Mouse (Mus musculus) thymus, postnatal 4 days (tissue): ENCODE measurements at regions not wholly inside any gene's neighbourhood (a gene's known extent, or its start where the extent isn't known, plus 50 kb on each side); places are given as distances from the start of the nearest gene placed in this dataset.

Experiments
- DNase-seq: peaks from one replicate; pipeline ENCODE4 v3.0.0; 2021

GRCm38 (mm10) chr14:73978694-73979093, 317.7 kb downstream of the Gm21750 start:
- no peak for DNase-seq

- DNase-seq: no peak
Observed at GRCm38 (mm10) chr14:73996229-73996628, 335.2 kb downstream of the Gm21750 start.

- no peak for DNase-seq
Observed at GRCm38 (mm10) chr14:73997796-73998195, 336.8 kb downstream of the Gm21750 start.

- DNase-seq: no peak
Observed at GRCm38 (mm10) chr14:73999409-73999909, 338.4 kb downstream of the Gm21750 start.

GRCm38 (mm10) chr14:74006911-74007310, 345.9 kb downstream of the Gm21750 start:
- no peak for DNase-seq

- DNase-seq: no peak
Observed at GRCm38 (mm10) chr14:74011555-74011954, 350.5 kb downstream of the Gm21750 start.

GRCm38 (mm10) chr14:74019421-74019820, 358.4 kb downstream of the Gm21750 start:
- DNase-seq: no peak

- no peak for DNase-seq
Observed at GRCm38 (mm10) chr14:74047009-74047694, 386.1 kb downstream of the Gm21750 start.

GRCm38 (mm10) chr14:74047695-74048280, 386.8 kb downstream of the Gm21750 start:
- no peak for DNase-seq

- no peak for DNase-seq
Observed at GRCm38 (mm10) chr14:74048386-74048785, 387.4 kb downstream of the Gm21750 start.

GRCm38 (mm10) chr14:74066051-74066450, 405.0 kb downstream of the Gm21750 start:
- DNase-seq: no peak

GRCm38 (mm10) chr14:74093016-74093415, 432.0 kb downstream of the Gm21750 start:
- DNase-seq: no peak

- no peak for DNase-seq
Observed at GRCm38 (mm10) chr14:74099696-74100095, 438.7 kb downstream of the Gm21750 start.

GRCm38 (mm10) chr14:74112603-74113002, 451.6 kb downstream of the Gm21750 start:
- no peak for DNase-seq

- DNase-seq: no peak
Observed at GRCm38 (mm10) chr14:74113116-74113515, 452.1 kb downstream of the Gm21750 start.

GRCm38 (mm10) chr14:74113556-74113955, 452.5 kb downstream of the Gm21750 start:
- DNase-seq: no peak

GRCm38 (mm10) chr14:74117686-74118085, 456.7 kb downstream of the Gm21750 start:
- DNase-seq: no peak

- DNase-seq: no peak
Observed at GRCm38 (mm10) chr14:74145202-74145700, 484.2 kb downstream of the Gm21750 start.

- DNase-seq: no peak
Observed at GRCm38 (mm10) chr14:74166221-74166620, 474.4 kb upstream of the Htr2a start.

- no peak for DNase-seq
Observed at GRCm38 (mm10) chr14:74169131-74169875, 471.3 kb upstream of the Htr2a start.

GRCm38 (mm10) chr14:74180066-74180465, 460.6 kb upstream of the Htr2a start:
- no peak for DNase-seq

- DNase-seq: no peak
Observed at GRCm38 (mm10) chr14:74182996-74183395, 457.6 kb upstream of the Htr2a start.

- no peak for DNase-seq
Observed at GRCm38 (mm10) chr14:74201710-74202109, 438.9 kb upstream of the Htr2a start.

- DNase-seq: no peak
Observed at GRCm38 (mm10) chr14:74205011-74205410, 435.6 kb upstream of the Htr2a start.
